Mouse (Mus musculus) G1E (cell line): ENCODE results near the gene Zfp217. TPM values are rescaled to one million over a fixed set of nuclear protein-coding genes. Genes with fewer than 3 reads are reported as not detected.
A peak's percentile ranks its signal among the peaks of the same experiment; 100 is the strongest.

Experiments used
- ATAC-seq: 2 replicates; pipeline ENCODE4 v1.8.0; 2016; ENCODE audit warnings: mild to moderate bottlenecking; ENCODE audit not compliant: insufficient number of reproducible peaks, poor library complexity, low FRiP score, severe bottlenecking; ENCODE audit errors: extremely low read depth
- DNase-seq: peaks from one replicate; pipeline ENCODE4 v3.0.0; 2012; ENCODE audit warnings: low spot score
- H3K27me3 ChIP-seq: 2 replicates; pipeline ENCODE4 v1.6.1; 2012; ENCODE audit warnings: mild to moderate bottlenecking, low read length, inconsistent platforms; ENCODE audit not compliant: insufficient read depth
- H3K36me3 ChIP-seq: replicated peaks from 2 replicates; pipeline ENCODE3; 2012; ENCODE audit warnings: mild to moderate bottlenecking, inconsistent platforms
- H3K4me1 ChIP-seq: 2 replicates; pipeline ENCODE4 v1.6.1; 2012; ENCODE audit warnings: low read depth, low read length, inconsistent platforms, mixed read lengths; ENCODE audit not compliant: insufficient read depth
- H3K4me3 ChIP-seq: 2 replicates; pipeline ENCODE4 v1.5.1; 2012; ENCODE audit warnings: low read depth, mild to moderate bottlenecking, inconsistent platforms, low read length, moderate library complexity, mixed read lengths
- H3K9me3 ChIP-seq: replicated peaks from 2 replicates; pipeline ENCODE4 v1.6.1; 2012; ENCODE audit warnings: inconsistent platforms
- CTCF ChIP-seq: IDR thresholded peaks from 2 replicates; pipeline ENCODE4 v1.5.1; 2012; ENCODE audit warnings: low read depth, low read length, inconsistent platforms, mixed read lengths
- GATA1 ChIP-seq: IDR thresholded peaks from 2 replicates; pipeline ENCODE4 v1.6.1; 2012; ENCODE audit warnings: borderline replicate concordance, low read length, inconsistent platforms, mixed read lengths
- GATA2 ChIP-seq: IDR thresholded peaks from 2 replicates; pipeline ENCODE4 v1.6.1; 2012; ENCODE audit warnings: low read depth, low read length, inconsistent platforms, borderline replicate concordance
- POLR2AphosphoS5 ChIP-seq: IDR thresholded peaks from 2 replicates; pipeline ENCODE4 v1.6.1; 2012; ENCODE audit warnings: low read depth, low read length, inconsistent platforms; ENCODE audit not compliant: insufficient replicate concordance
- TAL1 ChIP-seq: conservative IDR thresholded peaks from 2 replicates; pipeline ENCODE4 v1.6.1; 2012; ENCODE audit warnings: low read depth, low read length, inconsistent platforms, mixed read lengths
- polyA plus RNA-seq: library from polyadenylated mRNA; stranded (reverse); fragments of >175 nt; gene quantifications from 2 replicates; pipeline ENCODE4 v1.2.3, GENCODE M21; 2012
- total RNA-seq, 2 experiments: library from RNA; stranded (forward) in 1 of 2; stranded (reverse) in 1 of 2; fragments of 200-1000 nt in 1 of 2; fragments of >200 nt in 1 of 2; fragmentation: Nextera tagmentation in 1 of 2; gene quantifications; 2 replicates each; pipeline ENCODE4 v1.2.3; 2014 to 2017

The Zfp217 gene
- total and polyA plus RNA-seq, 3 experiments: 22.0 to 46.2 (median 46.0) TPM

DNA sequence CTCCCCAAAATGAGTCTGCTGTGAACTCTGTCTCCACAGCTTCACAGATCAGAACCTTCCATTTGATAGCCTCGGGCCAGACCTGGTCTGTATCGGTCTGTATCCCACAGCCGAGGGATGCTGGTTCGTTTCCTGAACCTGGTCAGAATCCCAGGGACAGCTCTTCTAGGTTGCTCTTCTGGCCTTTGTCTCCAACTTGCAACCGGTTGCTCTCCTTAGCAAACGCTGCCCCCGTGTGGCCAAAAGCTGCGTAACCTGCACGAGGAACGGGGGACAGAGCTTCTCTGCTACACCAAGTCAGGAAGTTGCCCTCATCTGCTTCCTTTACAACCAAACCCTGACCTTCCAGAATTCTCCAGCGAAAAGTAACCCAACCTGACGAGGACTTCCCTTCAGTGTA, 46.8 kb downstream of the Zfp217 start:
- no peaks in the 10 kb centered on the region for H3K9me3 ChIP-seq
- peaks cover 31% of the 10 kb centered on the region for H3K36me3 ChIP-seq
- peak; percentile 80 for TF ChIP-seq CTCF
- no peak for TF ChIP-seq GATA1
- ATAC-seq (peak; percentile 57), DNase-seq (peak; percentile 62)
- no peak overlapping the region; the same call in 1 of the 2 replicates for H3K4me3 ChIP-seq
- H3K27me3 ChIP-seq: no peaks in the 10 kb centered on the region
- peaks cover 8% of the 10 kb centered on the region; the same call in 1 of the 2 replicates for H3K4me1 ChIP-seq

DNA sequence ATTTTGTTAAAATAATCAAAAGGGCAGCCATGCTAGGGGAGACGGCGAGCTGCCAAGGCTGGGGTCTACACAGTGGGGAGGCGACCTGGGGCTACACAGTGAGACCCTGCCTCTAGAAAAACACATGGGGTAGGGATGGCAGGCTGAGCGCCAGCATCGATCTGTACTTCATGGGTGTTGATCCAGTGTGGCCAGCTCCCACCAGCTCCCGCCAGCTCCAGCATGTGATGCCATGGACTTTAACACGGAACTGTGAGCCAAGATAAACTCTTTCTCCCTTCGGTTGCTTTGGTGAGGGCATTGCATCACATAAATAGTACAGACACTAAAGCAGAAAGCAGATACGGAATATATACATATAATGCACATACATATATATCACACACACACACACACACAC, 53.0 kb downstream of the Zfp217 start:
- Histone ChIP-seq H3K4me3 (no peak overlapping the region), H3K9me3 (no peaks in the 10 kb centered on the region), H3K27me3 (no peaks in the 10 kb centered on the region; the same call in 1 of the 2 replicates), H3K36me3 (no peaks in the 10 kb centered on the region), H3K4me1 (no peaks in the 10 kb centered on the region)
- ATAC-seq (no peak), DNase-seq (no peak)
- TF ChIP-seq CTCF (no peak), TAL1 (no peak), GATA2 (no peak), POLR2AphosphoS5 (no peak), GATA1 (no peak)

DNA sequence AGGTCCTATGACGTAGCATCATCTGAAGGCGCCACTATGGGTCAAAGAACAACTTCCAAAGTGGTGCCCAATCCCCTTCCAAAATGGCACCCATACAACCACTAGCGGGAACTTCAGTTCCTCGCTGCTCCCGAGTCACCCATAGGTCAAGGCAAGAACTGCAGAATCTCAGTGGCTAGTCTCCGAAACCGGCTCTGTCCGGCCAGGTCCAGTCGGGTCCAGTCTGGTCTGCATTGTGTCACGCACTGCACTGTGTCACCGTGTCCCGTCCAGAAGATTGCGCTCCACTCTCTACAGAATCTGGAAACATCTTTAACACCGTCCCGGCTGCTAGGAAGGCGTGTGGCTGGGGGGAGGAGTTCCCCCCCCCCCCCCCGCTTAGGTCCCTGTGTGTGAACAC, 53.7 kb downstream of the Zfp217 start:
- Histone ChIP-seq H3K4me3 (no peak overlapping the region), H3K27me3 (no peaks in the 10 kb centered on the region; the same call in 1 of the 2 replicates), H3K4me1 (no peaks in the 10 kb centered on the region), H3K36me3 (no peaks in the 10 kb centered on the region), H3K9me3 (no peaks in the 10 kb centered on the region)
- ATAC-seq: no peak
- no peak for DNase-seq
- TF ChIP-seq TAL1 (no peak), POLR2AphosphoS5 (no peak), CTCF (no peak), GATA2 (no peak), GATA1 (no peak)

DNA sequence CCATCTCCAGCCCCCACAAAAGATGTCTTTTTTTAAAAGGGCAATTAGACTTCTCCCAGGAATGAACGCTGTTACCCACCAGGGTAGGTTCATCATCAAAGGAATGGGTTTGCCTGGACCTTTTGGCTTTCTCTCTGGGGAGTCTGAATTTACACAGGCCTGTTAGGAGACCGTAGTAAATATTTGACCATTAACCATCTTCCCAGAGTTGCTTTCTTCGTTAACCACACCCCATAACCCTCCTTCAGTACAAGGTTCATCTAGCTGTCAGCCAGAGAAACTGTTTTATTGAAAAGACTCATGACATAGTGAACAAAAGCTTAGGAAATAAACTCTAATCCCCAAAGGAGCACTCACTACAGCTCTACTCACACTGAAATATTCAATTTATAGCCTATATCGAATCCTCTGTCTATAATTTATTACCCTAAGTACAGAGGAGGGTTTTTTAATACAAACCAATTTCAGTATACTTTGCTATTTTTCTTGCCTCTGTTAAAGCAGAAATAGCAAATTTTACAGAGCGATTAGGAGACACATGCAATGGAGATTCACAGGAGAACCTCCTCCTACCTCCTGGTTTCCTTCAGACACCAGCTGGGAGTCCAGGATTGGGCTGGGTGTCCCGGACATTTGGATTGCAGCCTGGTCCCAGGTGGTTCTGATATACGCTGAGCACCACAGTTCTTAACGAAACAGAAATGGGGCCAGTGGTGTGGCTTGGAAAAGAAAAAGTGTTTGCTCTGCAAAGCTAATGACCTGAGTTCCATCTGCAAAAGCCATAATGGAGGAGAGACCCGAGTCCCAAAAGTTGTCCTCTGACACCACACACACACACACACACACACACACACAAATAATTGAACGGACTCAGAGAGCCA, 56.1 kb downstream of the Zfp217 start:
- H3K4me1 ChIP-seq: no peaks in the 10 kb centered on the region
- DNase-seq (no peak), ATAC-seq (no peak)
- no peaks in the 10 kb centered on the region for H3K36me3 ChIP-seq
- no peak for TF ChIP-seq GATA1
- no peak for TF ChIP-seq TAL1
- TF ChIP-seq GATA2: no peak
- no peak for TF ChIP-seq CTCF
- no peak for TF ChIP-seq POLR2AphosphoS5
- no peak overlapping the region for H3K4me3 ChIP-seq
- no peaks in the 10 kb centered on the region; the same call in 1 of the 2 replicates for H3K27me3 ChIP-seq
- no peaks in the 10 kb centered on the region for H3K9me3 ChIP-seq

DNA sequence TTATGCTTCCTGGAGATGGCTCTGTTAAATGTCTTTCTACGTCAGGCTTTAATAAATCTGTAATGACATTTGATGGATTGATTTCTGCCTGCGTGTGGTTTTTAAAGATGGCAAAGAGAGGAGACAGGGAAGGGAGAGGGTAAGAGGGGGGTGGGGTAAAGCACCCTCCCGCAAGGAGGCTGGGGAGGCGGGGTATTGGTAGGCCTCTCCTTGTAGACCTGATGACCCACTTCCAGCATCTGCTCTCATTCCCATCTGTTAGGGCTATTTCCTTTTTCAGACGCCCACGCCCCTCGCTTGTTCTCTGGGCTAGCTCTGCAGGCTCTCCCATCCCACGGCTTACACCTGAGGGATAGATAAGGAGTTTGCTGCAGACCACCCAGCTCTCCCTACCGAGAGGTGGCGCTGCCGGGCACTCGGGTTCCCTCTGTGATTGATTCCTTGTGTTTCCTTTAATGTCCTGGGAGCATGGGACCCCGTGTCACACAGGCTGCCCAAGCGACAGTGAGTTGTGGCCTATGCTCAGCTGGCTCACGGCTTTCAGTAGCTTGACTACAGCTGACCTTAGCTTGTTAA, 69.4 kb downstream of the Zfp217 start:
- no peak for TF ChIP-seq CTCF
- no peak for TF ChIP-seq TAL1
- no peak for TF ChIP-seq POLR2AphosphoS5
- TF ChIP-seq GATA2: no peak
- TF ChIP-seq GATA1: no peak
- Histone ChIP-seq H3K27me3 (no peaks in the 10 kb centered on the region), H3K4me1 (no peaks in the 10 kb centered on the region), H3K4me3 (no peak overlapping the region), H3K36me3 (no peaks in the 10 kb centered on the region), H3K9me3 (peaks cover 10% of the 10 kb centered on the region)
- DNase-seq (no peak), ATAC-seq (no peak)

DNA sequence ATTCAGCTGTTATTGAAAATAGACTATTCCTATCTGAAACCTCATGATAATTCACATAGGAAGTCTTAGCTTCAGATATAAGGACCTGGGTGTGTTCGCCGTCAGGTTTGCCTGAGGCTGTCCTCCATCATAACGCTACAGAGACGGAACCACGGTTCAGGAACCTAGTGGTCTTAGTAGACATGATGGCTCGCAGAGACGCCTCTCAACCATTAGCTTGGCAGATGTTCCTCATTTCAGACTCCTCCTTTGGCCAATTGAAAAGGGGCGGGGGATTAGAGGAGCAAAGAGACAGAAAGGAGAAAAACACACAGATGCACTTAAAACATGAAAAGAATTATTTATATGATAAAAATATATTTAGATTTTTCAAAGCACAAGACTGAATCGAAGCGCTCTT, 69.9 kb downstream of the Zfp217 start:
- no peaks in the 10 kb centered on the region for H3K4me1 ChIP-seq
- no peak overlapping the region for H3K4me3 ChIP-seq
- H3K9me3 ChIP-seq: peaks cover 10% of the 10 kb centered on the region
- ATAC-seq (no peak), DNase-seq (no peak)
- no peaks in the 10 kb centered on the region for H3K36me3 ChIP-seq
- no peak for TF ChIP-seq CTCF
- no peak for TF ChIP-seq GATA1
- TF ChIP-seq POLR2AphosphoS5: no peak
- no peak for TF ChIP-seq GATA2
- TF ChIP-seq TAL1: no peak
- no peaks in the 10 kb centered on the region for H3K27me3 ChIP-seq
